Mouse (Mus musculus): Measurements from ENCODE around the gene Gm38392. TPM values are rescaled to one million over a fixed set of nuclear protein-coding genes. Genes with fewer than 3 reads are reported as not detected.
A peak's percentile ranks its signal among the peaks of the same experiment; 100 is the strongest.
"Not testable (repeated sequence)": the region's sequence is repeated elsewhere in the genome, so short reads cannot be mapped to it uniquely, and the experiment has no call there.

Gm38392 gene
- under 1 TPM; 0.47 to 0.76 TPM for total RNA-seq (2021)

DNA sequence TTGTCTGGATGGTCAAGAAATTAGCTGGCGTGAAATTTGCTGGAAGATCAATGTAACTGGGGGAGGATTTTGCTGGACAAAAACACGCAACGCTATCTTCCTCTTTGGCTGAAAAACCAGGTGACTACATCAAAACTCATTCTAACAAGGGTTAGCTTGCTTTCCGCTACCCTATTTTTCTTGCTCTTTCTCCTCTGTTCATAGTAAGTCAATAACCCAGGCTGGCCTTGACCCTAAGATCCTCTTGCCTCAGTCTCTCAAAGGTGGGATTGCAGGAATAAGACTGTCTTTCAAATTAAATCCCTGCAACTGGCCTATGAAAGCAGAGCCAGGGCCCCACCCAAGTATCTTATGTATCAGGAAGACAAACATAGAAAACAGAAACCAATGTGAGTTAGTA, at the start of gene Gm38392:
Gm38392 (minus strand) TSS at position 101 of the 400 bp plus-strand sequence.
- no peak for DNase-seq

DNA sequence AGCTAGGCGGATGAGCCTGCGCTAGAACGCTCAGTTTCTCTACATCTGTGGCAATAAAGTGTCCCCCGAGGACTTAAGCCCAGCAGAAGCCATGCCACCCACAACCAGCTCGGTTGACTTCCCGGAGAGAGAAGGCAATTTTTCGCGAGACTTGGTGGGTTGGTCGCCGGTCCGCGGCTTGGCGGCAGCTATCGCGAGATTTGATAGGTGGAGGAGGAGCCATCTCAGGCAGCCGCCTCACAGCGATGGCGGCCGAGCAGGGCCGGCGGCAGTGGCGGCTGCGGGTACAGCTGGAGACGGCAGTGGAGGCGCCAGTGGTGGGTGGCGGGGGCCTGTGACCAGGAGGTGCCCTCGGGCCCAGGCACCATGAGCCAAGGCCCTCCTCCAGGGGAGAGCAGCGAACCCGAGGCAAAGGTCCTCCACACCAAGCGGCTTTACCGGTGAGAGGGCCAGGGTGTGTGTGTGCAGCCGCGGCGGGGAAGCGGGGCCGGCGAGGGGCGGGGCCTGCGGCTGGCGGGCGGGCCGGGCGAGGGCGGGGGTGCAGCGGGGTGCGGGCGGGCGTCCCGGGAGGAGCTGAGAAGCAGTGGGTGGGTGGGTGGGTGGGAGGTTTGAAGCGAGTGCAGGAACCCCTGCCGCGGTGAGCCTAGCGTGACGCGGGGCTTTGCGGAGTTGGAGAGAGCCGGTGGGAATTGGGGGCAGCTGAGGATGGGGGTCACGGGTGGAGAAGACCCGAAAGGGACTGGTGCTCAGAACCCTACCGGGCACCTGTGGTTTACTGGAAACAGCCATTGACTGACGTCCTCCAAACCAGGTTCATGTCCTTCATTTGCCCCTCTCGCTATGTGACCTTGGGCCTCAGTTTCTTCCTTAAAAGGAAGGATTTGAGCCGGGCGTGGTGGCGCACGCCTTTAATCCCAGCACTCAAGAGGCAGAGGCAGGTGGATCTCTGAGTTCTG, 49.3 kb upstream of the Gm38392 start, which contains the start of the genes Tmem79 and Smg5:
Tmem79 (minus strand) TSS at position 91 of the 956 bp plus-strand sequence.
Smg5 (plus strand) TSS at position 203 of the 956 bp plus-strand sequence.
- peak; percentile 95 to 97 for DNase-seq

DNA sequence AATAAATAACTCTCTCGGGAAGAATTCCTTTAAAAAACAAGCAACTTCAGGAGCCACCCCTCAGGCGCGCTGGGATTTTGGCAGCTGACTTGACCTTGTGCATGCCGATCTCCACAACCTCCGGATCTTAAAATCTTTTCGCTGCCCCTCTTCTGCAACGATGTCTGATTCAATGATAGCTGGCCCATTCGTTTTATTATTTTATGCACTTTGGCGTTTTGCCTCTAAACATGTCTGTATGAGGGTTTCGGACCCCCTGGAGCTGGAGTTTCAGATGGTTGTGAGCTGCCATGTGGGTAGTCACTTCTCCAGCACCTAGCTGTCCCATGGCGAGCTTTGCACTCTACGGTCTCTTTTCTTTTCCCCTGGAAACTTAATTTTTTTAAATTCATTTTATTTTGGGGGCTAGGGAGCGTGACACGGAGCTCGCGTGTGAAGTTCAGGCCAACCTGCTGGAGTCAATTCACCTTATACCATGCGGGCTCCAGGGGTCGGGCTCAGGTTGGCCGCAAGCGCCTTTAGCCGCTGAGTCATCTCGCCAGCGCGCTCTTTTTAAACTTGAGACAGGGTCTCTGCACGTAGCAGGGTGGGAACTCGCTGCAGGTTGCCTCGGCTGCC, 48.5 kb upstream of the Gm38392 start:
- DNase-seq, result no peak

DNA sequence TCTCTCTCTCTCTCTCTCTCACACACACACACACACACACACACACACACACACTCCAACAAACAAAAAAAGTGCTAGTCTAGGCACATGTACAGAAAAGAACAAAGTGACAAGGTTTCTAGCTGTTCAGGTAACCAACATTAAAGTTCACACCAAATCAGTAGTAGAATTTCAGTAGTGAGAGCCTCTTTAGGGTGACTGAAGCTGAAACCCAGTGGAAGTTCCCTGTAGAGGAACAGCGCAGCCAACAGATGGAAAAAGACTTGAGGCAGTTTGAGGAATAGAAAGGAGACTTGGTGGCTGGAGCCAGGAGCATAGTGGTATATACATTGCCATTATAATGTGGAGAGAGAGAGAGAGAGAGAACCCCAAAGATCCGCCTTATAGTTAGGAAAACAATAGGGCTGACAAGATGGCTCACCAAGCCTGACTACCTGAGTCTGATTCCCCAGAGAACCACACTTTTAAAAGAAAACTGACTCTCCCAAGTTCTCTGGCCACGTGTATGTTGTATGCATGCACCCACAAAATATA, 48.0 kb upstream of the Gm38392 start:
- no peak for DNase-seq

DNA sequence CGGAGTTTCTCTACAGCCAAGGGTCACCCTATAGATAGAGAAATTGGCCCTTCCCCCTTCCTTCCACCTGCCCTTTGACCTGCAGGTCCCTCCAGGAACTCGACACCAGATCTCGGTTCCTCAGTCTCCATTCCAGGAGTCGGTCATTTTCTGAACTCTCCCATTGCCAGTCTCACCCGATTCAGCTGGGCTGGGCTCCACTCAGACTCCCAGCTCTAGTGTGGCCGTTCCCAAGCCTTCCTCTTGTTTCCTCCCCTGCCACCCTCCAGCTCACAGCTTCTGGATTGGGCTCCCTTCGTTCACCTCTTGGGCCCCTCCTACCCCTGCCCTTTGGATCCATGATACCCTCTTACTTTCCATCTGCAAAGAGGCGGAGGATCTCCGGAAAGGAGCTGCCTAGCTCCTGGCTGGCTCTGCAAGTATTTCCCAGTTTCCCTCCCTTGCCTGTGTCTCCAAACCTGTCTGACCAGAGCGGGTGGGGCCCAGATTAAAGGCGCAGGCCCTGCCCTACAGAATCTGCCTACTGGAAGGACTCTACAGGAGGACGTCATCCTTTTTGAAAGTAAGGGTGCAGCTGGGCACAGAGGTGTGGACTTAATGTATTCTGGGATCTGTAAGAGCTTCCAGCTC, 47.1 kb upstream of the Gm38392 start:
- DNase-seq, result no peak

DNA sequence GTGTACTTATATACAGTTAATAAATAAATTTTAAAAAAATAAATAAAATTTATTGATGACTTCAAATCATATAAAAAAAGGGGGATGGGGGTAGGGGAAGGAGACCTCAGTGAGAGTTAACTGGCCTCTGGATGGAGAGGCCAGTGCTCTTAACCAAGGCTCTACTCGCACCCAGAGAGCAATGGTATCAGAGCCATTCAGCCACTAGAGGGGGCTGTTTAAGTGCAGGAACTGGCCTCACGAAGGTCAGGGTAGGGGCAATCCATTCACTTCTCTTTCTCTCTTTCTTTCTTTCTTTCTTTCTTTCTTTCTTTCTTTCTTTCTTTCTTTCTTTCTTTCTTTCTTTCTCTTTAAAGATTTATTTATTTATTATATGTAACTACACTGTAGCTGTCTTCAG, 44.3 kb upstream of the Gm38392 start:
- no peak for DNase-seq

DNA sequence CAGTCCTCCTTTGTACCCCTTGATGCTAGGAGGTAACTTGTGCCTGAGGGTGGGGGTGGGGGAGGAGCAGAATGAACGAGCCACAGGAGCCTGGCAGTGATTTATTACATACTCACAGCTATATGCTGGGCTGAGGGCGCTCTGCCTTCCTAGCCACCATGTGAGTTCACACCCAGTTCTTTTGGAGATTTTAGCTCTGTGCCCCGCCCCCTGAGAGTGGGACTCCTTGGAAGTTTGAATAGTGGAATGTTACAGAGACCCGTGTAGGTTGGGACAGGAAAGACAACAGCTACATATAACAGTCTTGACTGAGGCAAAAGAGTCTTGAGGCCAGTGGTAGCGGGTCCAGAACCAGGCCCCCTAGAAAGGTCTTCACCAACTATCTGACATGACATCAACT, 41.9 kb upstream of the Gm38392 start:
- DNase-seq, result no peak

DNA sequence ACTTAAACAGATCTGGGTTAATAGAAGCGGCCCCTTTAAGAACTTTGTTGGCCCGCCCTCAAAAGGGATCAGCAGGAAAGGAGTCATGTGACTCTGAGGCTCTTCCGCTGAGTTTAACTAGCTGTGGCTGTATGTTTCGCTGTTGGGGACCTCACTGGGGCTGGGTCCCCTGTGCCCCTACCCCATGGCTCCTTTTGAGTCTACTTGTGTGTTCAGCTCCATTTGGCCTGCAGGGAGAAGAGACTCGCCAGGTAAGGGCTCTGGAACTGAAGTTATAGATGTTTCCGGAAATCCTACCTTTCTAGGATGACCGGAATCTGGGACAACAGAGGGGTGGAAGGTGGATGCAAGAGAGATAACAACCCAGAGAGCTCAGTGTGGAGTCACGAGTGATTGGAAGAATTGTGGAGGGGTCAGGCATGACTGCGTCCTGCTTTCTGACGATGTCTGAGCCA, 38.0 kb upstream of the Gm38392 start, which contains the start of gene Glmp:
Glmp (plus strand) TSS at position 73 of the 455 bp plus-strand sequence.
- DNase-seq, result peak; percentile 46 to 58

DNA sequence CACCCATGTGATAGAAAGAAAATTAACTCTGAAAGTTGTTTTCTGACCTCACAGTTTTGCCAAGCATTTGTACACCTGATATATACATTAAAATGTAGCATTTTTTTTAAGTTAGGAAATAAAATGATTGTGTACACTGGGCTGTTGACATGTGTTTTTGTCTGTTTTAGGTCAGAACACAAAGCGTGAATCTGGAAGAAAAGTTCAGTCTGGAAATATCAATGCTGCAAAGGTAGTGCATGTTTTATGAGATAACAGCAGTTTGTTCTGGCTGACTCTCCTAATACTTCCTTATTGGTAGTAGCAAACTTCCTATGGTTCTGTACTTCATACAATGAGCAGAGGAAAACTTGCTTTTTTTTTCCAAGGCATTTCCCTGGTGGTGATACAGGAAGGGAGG, 12.2 kb upstream of the Gm38392 start:
- DNase-seq, result no peak

DNA sequence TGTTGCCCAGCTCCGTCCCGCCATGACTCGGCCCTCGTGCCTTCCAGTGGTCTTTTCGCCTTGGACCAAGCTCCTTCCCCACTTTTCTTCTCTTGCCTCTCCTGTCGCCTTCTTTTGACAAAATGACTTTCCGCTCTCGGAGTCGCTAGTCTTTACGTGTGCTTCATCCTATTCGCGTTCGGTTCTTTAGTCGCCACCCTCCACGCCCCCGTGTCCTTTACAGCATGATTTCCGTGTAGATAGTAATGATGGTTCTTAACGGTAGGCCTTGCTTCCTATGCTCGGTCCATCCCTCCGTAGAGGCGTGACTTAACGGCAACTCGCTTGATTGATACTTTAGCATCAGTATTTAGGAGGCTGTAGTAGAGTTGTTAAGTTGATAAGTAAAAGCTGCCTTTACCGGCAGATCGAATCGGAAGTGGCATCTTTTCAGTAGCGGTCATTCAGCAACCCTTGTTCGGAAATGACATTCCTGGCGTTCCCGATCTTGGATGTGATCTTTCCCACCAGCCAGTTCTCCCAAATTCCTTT, 10.4 kb upstream of the Gm38392 start:
- no peak for DNase-seq

DNA sequence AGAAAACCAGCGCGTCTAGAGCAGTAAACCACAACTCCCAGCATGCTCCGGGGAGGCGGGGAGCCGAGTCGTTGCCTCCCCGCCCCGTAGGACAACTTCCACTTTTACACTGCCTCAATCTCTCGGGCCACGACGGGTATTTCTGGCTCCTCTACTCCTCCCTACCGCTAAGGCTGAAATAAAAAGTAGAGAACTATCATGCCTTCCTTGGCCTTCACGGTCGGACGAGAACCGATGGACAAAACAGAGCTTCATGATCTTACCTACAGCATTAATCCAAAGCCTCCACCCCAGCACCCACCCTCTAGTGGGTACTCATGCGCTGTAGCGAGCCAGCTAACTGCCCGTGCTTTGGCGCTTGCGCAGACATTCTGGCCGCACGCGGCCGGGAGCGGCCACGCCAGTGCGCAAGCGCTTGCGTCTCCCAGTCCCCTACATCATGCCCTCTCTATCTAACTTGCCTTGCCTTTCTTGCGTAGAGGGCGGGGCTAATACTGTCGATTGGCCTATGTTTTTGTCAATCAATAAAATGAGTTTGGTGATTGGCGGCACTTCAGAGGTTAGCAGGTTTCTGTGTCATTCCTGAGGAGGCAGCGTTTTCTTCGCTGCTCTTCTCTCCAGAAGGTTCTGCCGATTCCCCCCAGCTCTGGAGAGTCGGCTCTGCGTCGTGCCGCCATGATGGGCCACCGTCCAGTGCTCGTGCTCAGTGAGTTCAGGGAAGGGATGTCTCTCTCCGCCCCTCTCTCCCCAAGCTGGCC, 9.7 kb upstream of the Gm38392 start, which contains the start of the genes Tsacc and Cct3:
Tsacc (minus strand) TSS at position 439 of the 758 bp plus-strand sequence.
Cct3 (plus strand) TSS at position 556 of the 758 bp plus-strand sequence.
- peak; percentile 95 for DNase-seq

DNA sequence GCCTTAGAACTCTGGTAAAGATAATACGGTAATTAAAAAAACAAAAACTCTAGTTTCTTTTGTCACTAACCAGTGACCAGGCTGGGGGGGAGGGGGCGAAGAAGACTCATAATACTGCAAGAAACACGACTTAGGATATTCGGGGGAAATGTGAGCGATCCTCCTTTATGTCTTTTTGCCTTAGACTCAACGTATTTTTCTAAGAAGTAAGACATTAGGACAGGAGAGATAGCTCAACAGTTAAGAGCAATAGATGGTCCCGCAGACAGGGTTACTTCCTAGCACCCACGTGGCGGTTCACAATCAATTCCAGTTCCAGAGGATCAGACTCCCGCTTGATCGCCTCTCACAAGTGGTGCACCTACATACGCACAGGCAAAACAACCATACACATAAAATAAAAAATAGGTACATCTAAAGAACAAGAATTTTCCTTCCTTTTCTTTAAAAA, 9.1 kb upstream of the Gm38392 start:
- DNase-seq, result no peak

DNA sequence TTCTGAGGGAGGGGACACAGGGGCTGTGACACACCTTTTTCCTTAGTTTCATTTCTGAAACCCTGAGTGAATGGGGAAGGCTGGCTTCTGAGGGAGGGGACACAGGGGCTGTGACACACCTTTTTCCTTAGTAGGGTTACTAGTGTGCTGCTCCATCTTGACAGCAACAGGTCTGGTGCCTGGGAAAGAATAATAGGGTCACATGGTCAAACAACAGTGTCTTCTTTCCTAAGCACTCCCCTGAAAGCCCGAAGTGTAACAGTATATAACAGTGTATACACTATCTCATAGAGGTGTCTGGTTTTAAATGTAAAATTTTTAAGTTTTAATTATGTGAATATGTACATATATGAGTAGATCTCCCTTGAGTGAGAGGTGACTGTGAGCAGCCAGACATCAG, 8.3 kb upstream of the Gm38392 start:
- not testable (repeated sequence) for DNase-seq

DNA sequence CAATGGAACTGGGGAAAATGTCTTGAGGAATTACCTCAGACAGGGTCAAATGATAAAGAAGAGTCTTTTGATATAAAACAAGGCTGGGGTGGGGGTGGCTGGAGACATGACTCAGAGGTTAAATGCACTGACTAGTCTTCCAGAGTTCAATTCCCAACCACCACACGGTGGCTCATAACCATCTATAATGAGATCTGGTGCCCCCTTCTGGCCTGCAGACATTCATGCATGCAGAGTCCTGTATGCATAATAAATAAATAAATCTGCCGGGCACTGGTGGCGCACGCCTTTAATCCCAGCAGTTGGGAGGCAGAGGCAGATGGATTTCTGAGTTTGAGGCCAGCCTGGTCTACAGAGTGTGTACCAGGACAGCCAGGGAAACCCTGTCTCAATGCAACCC, 5.0 kb upstream of the Gm38392 start:
- no peak for DNase-seq

DNA sequence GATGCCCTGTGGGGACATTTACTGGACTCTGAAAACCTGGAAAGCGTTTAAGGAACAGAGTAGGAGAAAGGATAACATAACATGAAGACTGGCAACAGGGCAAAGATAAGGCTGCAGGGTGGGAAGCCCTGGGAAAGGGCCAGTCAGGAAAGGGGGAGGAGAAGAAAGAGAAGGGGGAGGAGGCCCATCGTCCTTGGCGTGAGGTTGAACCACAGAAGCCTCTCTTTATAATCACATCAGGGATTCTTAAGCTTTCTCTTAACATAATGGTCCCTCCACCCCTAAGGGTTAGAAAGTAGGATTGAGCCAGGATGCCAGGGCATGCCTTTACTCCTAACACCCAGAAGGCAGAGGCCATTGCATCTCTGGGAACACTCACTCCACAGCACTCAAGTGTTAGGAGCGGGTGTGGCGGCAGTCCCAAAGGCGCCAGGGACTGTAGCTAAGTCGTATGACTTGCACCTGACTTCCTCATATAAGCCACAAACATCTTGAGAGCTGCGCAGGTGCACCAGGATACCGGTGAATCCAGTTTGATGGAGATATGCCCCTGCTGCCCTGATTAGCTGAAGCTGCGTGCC, 1.2 kb upstream of the Gm38392 start:
- not testable (repeated sequence) for DNase-seq

DNA sequence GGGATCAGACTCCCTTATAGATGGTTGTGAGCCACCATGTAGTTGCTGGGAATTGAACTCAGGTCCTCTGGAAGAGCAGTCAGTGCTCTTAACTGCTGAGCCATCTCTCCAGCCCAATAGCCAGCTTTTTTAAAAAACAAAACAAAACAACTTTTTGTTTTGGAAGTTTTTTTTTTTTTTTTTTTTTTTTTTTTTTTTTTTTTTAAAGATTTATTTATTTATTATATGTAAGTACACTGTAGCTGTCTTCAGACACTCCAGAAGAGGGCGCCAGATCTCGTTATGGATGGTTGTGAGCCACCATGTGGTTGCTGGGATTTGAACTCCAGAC, 1.5 kb downstream of the Gm38392 start:
- DNase-seq, result not testable (repeated sequence)

DNA sequence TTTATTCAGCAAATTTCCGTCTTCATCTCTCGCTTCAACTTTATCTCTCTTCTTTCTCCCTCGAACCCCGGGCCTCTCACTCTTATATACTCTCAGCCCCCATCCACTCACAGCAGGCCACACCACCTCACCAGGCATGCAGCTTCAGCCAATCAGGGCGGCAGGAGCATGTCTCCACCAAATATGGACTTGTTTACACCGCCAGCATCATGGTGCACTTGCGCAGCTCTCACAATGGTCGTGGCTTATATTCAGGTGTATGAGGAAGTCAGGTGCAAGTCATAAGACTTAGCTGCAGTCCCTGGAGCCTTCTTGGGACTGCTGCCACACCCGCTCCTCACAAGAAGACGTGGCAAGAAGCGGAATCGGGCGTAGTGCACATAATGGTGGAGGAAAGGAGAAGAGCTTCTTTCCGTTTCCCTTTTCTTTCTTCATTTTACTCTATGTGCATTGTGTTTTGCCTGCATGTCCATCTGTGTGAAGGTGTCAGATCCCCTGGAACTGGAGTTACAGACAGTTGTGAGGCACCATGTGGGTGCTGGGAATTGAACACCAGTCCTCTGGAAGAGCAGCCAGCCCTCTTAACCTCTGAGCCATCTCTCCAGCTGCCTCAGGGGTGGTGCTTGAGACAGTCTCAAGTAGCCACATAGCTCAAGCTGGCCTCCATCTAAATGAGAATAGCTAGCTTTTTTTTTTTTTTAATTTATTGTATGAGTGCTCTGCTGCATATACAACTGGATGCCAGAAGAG, 2.0 kb downstream of the Gm38392 start:
- DNase-seq, result not testable (repeated sequence)

DNA sequence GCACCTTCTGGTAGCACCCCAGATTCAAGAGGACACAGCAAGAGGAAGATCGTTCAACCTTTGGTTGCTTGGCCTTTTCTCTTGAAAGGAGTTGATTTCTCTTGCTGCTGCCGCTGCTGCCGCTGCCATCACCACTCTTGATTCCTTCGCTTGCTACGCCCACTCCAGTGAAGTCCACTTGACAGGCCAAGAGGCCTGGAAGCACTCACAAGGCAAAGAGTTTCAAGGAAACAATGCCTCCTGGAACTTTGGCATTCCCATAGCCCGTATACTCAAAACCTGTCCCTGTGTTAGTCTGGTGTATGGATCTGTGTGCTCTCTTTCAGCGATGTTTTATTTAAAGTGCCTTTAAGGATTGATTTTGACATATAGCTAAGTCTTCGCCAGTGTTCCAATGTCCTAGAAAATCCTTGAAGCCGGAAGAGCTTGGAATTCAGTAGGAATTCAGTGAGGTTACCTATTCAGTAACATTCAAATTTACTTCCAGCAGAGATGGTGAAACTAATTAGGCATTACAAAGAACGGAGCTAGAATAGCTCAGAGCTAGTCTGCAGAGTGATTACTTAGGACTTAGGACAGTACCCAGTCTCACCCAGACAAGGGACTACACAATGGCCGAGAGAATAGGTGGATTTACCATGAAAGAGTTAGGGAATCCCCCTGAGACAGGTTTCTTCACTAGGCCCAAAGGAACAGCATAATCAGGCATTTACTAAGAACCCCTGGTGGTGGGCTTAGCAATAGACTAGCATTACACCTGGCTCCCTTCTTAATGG, 5.7 kb downstream of the Gm38392 start:
- DNase-seq, result not testable (repeated sequence)

DNA sequence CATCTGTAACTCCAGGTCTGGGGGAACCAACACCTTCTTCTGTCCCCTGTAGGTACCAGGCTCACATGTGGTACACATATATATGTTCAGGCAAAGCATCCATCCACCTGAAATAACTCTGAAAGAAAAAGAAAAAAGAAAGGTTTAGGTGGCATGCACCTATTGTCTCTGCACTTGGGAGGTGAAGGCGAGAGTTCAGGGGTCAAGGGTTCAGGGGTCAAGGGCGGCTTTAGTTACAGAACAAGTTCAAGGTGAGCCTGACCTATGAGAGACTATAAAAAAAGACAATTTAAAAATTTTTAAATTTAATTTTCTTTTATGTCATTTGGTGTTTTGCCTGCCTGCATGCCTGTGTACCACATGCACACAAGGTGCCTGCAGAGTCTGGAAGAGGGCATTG, 7.0 kb downstream of the Gm38392 start:
- DNase-seq, result no peak
